Mouse (Mus musculus) ZHBTc4 (cell line): Measurements from ENCODE around the gene 9930021J03Rik.

Source experiments
- DNase-seq: peaks from one replicate; pipeline ENCODE4 v3.0.0-alpha.2; 2011; ENCODE audit warnings: low read depth, low spot score

The 9930021J03Rik gene

DNA sequence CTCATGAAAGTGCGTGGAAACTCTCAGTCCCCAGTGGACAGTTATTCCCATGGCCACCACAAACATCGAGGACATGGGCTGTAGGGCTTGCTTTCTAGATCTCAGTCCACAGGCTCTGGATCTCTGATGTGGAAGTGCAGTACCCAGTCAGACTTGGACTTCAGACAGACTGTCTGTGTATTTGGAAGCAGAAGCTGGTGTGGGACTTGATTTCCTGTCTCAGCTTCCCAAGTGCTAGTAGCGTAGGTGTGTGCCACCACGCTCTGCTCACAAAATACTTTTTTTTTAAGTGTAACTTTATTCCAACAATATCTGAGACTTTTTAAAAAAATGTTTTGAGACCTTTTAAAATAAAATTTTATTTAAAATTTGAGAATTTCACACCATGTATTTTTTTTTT is 109.5 kb downstream of the 9930021J03Rik start:
- DNase-seq = no peak

DNA sequence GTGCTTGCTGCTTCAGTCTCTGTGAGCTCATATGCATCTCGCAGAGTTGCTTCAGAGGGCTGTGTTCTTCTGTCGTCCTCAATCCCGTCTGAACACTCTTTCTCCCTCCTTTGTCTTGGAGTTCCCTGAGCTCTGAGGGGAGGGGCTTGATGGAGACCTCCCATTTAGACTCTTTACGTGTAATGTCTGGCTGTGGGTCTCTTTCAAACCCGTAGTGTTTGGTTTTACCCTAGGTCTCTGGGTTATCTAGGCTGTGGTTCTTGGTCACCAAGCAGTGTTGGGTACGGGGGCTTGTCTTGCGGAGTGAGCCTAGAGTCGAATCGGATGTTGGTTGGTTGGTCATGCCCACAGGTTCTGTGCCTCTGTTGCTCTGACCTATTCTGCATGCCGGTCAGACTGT is 110.7 kb downstream of the 9930021J03Rik start:
- DNase-seq = no peak

DNA sequence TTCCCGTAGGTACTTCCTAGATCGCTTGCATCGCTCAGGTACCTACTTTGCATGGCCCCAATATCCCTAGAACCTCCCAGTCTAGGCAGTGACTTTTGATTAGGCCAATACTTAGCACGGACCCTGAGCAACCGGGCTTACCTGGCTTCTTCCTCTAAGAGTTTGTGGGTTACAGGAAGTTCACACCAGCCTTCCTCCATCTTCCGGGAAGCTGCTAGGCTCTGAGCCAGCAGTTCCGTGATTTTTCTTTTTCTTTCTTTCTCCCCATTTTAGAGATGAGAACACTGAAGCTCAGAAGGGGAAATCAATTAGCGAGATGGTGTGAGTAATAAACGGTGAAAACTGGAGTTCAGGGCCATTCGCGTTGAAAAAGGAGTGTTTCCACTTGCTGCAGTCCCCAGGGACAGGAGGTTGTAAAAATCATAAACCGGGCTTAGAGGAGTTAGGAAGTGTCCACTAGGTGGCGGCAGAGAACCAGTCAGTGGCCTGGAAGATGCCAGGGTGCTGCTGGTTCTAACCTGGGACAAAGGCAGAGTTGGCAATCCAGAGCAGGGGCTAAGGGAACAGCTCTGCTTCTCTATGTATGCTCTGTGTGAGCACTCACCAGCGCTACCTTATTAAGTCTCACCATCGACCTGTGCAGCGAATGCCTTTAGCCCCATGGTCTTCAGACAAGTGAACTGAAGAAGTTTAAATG is 121.8 kb downstream of the 9930021J03Rik start:
- DNase-seq = peak; percentile 87

DNA sequence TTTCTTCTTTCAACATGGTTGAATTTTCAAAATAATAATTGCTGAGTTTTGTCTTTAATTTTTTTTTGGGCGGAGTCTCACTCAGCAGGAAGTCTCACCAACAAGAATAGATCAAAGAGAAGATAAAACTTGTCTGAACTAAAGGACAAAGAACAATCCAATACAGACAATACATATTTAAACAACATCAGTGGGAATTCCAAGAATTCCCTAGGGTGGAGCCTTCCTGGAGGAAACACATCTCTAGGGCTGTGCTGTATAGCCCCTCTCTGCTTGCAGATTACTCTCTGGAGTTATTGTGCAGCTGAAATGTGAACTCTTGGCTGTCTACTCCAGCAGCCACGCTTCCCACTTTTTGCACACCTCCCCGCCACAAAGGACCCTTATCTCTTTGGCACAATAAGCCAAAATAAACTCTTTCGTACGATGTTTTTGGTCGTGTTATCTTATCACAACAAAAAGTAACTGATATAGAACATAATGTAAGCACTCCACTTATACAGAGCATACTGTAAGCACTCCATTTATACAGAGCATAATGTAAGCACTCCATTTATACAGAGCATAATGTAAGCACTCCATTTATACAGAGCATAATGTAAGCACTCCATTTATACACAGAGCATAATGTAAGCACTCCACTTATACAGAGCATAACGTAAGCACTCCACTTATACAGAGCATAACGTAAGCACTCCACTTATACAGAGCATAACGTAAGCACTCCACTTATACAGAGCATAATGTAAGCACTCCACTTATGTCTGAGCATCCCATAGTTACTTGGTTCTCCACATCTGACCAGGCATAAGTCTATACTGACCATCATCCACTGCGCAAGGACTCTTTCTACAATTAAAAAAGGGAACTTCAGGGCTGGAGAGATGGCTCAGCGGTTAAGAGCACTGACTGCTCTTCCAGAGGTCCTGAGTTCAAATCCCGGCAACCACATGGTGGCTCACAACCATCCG is 125.3 kb downstream of the 9930021J03Rik start:
- peak; percentile 76 for DNase-seq

DNA sequence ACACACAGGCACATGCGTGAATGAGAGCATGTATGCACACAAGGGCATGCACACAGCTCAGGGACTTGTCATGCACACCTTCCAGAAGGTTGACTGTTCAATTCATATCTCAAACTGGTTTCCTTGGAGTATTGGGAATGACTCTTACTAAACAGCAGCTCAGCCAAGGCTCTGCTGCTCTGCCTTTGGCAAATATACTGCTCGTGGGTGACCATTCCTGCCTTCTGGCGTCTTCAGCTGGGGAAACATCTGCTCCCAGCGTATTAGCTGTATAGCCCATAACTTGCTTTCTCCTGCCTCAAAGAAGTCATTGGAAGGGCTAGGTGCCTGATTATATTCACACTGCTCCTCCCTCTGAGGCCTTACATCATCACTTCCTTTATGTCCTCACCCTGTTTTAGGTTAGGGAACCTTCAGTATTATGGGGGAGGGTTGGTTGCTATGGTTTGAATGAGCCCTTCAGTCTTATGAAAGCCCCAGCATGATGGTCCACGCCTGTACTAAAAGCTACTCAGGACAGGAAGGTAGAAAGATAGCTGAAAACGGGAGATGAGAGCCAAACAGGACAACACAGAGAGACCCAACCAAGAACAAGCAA is 127.5 kb downstream of the 9930021J03Rik start:
- DNase-seq = no peak

DNA sequence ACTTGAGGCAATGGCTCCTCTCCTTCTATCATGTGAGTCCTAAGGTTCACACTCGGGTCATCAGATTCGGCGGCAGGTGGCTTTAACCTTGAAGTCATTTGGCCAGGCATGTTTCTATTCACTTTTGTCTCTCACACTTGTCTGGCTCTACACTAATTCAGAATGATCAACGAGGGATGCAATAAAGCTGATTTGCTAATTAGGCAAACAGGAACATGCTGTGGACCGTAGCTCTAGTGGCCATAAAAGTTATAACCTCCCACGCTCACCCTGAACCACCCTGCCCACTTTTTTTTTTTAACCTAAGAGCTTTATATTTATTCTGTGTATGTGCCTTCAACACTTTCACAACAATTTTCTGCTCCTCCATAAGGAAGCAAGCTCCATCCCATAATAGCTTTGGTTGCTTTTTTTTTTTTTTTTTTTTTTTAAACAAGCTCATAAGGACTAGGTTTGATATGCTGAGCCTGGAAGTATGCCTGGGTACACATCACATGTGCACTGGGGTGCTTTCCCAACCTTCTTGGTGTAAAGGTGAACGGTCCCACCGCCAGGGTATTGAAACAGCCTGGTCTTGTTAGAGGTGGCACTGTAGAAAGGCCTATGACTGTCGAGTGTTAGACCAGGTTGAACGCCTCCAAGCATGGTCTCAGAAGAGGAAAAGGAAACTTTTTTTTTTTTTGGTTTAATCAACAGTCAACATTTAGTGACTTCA is 129.2 kb downstream of the 9930021J03Rik start:
- no peak for DNase-seq

DNA sequence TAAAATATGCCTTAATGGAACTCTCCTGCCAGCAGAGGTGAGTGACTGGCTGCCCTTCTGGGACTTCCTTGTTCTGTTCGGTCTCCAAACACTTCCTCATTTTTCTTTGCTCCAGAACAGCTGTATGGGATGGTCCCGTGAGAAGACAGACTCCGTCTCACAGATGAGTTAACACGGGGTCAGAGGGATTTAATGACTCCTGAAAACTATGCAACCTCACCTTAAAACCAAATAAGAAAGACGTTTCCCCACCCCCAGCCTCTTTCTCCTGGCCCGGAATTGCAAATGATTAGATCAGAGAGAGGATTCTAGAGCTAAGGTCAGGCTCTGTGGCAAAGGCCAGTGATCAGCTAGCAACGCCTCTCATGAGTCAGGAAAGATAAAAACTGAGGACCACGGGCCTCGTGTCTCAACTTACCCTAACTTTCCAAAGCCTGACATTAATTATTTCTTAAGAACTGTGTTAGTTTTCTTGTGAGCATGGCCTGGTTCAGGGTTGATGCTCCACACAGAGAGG is 130.2 kb downstream of the 9930021J03Rik start:
- peak; percentile 63 for DNase-seq

DNA sequence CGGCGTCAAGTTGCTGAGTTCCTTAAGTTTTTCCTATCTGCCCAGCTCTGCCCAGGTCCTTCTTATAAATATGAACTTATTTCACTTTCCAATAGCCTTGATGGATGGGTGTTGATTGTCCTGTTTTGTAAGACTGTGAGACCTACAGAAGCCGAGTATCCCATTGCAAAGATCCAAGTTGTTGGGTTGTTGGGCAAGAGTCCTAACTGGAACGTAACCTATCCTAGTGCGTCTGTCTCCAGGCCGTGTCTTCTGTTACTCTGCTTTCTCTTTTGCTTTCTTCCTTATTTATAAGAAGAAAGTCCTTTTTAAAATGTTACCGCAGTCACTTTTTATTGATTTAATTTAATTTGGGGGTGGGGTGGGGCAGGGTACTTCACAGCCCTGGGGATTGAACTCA is 130.8 kb downstream of the 9930021J03Rik start:
- DNase-seq = no peak

DNA sequence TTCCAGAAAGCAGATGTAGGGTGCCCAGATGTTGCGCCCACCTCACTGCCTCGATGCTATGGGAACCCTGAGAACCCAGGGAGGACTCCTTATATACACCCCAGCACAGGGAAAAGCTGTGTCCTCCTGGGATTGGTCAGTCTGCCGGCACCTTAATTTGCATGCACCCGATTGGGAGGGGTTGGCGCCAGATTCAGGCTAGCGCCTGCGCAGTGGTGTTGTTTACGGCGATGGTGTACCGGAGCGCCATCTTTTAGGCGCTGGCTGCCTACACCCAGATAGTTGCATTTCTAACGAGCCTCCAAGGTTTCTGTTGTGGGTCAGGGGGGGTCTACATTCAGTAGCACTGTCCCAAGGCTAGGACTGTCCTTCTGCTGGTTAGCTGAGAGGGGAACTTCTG is 133.1 kb downstream of the 9930021J03Rik start:
- DNase-seq = peak; percentile 92

DNA sequence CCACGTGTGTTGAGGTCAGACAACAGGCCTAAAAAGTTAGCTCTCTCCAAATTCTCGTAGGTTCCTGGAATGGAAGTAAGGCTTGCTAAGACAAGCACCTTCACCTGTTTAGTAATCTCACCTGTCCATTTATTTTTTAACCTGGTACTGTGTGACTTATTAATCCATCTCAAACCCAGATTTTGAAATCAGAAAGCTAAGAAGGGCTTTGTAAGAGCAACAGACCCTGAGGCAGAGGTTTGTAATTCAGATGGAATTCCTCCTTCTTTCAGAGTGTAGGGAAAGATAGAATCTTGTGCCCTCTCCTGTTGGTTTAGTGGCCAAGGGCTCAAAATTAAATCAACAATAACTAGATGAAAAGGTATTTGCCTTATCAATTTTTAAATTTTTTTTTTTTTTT is 134.6 kb downstream of the 9930021J03Rik start:
- DNase-seq = no peak

DNA sequence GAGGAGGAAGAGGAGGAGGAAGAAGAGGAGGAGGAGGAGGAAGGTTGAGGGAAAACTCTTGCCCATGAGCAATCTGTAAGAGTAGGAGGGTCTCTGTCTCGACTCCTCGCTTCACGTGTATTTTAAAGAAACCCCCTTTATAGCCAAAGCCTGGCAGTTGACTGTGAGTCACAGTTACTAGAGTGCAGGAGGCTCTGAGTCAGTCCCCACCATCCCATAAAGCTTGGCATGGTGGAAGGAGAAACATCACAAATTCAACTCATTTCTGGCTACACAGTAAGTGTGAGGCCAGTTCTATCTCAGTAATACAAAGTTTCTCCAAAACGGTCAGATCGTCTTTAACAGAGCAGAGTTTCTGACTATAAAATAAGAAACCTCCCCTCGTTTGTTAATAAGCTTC is 135.5 kb downstream of the 9930021J03Rik start:
- DNase-seq = no peak

DNA sequence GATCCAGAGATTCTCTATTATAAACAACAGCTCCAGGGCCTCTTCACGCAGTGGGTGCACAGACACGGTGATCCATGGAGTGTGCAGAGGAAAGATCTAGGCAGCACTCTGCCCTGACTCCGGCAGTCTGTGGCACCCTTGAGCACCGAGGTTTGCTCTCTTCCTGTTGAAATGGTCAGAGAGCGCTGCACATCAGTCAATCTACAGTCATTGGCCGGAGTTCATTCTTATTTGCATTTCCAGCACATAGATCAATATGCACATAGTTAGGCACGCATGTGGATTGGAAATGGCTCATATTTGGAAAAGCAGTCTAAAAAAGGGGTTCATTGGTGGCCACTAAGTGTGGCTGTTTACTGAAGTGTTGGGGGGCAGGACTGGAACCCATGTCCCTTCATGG is 137.7 kb downstream of the 9930021J03Rik start:
- no peak for DNase-seq

DNA sequence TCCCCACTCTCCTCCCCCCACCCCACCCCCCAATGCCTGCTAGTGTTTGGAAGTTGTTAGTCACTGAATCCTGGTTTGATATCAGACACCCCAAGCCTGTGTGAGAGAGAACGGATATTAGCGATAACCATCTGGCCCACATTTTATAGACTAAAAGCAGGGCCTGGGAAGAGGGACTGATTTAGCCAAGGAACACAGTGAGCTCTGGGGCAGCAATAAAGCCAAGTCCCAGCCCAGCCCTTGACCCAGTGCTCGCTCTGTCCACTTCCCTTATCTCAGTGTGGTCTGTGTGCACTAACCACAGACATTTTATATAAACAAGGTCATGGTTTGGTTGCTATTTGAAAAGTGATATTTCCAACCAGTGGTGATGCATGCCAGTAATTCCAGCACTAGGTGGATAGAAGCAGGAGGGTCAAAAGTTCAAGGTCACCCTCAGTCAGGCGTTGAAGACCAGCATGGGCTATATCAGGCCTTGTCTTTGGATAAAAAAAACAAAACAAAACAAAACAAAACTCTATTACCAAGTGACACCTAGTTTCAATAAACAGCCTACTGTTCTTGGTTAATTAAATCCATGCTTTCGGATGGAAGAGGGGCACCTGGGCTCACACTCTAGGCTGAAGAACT is 138.7 kb downstream of the 9930021J03Rik start:
- DNase-seq = no peak

DNA sequence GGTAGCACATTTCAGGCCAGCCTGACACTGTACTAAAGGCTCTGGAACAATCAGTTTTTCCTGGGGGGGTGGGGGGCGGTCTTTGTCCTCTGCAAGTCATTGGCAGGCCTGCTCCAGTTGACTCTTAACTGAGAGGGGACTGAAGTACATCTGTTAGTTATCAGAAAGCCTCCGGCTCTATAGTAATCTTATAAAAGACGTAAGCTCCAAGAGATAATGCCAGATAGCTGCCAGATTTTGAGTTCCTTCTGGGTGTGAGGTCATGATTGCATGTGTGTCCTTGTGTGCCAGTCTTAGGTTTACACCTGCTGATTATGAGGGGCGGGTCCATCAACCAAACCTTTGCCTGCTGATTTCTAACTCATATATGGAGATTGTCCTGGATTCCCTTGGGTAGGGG is 139.6 kb downstream of the 9930021J03Rik start:
- DNase-seq = no peak

DNA sequence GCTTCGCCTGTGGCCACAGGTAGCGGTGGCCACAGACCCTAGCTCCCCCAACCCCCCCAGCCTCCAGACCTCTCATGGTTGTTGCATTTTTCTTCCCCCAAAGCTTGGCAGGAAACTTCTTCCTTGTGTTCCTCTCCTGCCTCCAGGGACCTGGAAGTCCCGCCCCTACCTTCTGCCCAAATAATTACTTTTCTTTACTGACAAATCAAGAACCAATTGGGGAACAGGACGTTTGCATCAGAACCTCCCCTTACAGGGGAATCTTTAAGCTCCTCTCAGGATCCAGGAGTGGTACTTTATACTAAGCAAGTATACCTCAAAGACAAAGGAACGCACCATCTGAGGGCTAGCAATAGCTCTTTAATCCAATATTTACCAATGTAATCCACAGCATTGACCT is 140.9 kb downstream of the 9930021J03Rik start:
- DNase-seq = peak; percentile 61
